Mouse (Mus musculus) MEL (cell line): ENCODE measurements around the gene Osmr.
"Not testable (repeated sequence)": the region's sequence is repeated elsewhere in the genome, so short reads cannot be mapped to it uniquely, and the experiment has no call there.

Experiments used
- CHD2 ChIP-seq: IDR thresholded peaks from 2 replicates; pipeline ENCODE4 v1.6.1; 2011; ENCODE audit warnings: low read length, improper control_type of control experiment
- GABPA ChIP-seq: IDR thresholded peaks from 2 replicates; pipeline ENCODE4 v1.6.1; 2012; ENCODE audit warnings: low read depth, mild to moderate bottlenecking, inconsistent platforms, low read length, improper control_type of control experiment, moderate library complexity
- GATA1 ChIP-seq: IDR thresholded peaks from 2 replicates; pipeline ENCODE4 v1.6.1; 2011; ENCODE audit warnings: low read depth, low read length, improper control_type of control experiment
- JUND ChIP-seq: IDR thresholded peaks from 2 replicates; pipeline ENCODE4 v1.6.1; 2011; ENCODE audit warnings: low read depth, mild to moderate bottlenecking, improper control_type of control experiment, low read length
- MAZ ChIP-seq: IDR thresholded peaks from 2 replicates; pipeline ENCODE4 v1.6.1; 2012; ENCODE audit warnings: low read depth, mild to moderate bottlenecking, inconsistent platforms, low read length, improper control_type of control experiment
- POLR2AphosphoS5 ChIP-seq: IDR thresholded peaks from 2 replicates; pipeline ENCODE4 v1.6.1; 2012; ENCODE audit warnings: low read depth, borderline replicate concordance, mild to moderate bottlenecking, inconsistent platforms, low read length, moderate library complexity, mixed read lengths
- ZC3H11A ChIP-seq: IDR thresholded peaks from 2 replicates; pipeline ENCODE4 v1.6.1; 2012; ENCODE audit warnings: low read depth, mild to moderate bottlenecking, inconsistent platforms, low read length, improper control_type of control experiment

DNA sequence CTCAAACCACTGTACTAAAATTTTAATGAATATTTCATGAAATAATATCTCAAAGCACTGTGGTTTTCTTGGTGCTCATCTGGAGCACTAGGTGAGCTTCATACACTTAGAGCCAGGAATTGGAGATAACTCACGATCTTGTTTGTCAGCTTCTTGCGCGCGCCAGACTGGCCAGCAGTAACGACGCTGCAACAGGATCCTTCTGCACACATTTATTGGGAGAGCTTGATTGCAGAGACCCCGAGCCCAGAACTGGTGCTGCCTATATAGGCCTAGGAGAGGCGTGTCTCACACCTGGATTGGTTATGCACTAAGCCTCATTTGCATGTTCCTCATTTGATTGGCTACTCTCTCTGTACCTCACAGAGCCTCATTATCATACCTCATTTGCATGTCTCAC lies 73.6 kb downstream of the Osmr start:
- TF ChIP-seq GATA1, MAZ, JUND, ZC3H11A, CHD2, POLR2AphosphoS5, GABPA: not testable (repeated sequence)
